Comparison of ENCODE assay signal across 9 mouse cellular contexts in the genomic region with DNA sequence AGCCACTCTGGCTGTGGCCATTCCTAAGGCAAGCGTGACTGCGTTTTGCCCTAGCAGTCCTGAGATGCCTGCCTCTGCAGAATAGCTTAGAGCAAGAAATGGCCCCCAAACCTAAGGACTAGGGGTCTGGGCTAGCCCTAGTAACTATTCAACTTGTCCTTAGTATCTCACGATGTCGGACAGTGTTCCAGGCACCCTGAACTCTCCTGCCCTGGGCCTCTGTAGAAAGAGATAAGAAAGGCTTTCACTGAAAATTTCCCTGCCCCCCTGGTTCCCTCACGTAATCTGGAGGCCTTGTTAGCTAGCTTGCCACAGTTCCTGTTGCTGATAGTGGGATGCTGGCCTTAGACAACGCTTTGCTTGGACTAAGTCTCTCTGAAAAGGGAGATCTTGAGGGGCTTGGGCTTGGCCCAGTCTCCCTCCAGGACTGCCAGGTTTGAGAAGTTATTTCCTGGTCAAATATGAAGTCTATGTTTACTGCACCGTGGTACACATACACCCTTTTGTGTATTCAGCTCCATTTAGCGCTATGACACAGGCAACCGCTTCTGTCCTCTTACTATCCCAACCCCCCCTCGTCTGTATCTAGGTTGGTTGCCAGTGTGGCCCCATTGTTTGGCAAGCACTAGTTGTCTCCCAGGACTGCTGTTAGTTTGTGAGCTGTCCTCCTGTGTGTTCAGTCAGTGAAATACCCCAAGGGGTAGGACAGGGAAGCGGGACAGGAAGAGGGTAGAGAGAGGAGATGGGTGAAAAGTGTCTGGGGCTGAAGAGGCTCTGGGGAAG.
DNase-seq lines count a peak whose midpoint lies in the region; ATAC-seq and TF ChIP-seq lines count a peak whose summit lies in the region.
"Had no signal": no experiment of that assay in that cellular context is flagged by ENCODE, and none has a peak within 500 bp of the region (broad histone marks: within the 10 kb centered on the region; RNA-seq: fewer than 3 reads in every experiment).

No protein-coding gene starts in this region.

- H3K27ac ChIP-seq in kidney, embryonic 14.5 days (ENCODE audit: low read depth, low read length) = no peak overlapping the region
- no peak overlapping the region for H3K27ac ChIP-seq in kidney, adult 2 months (ENCODE audit: insufficient read depth, low read depth, low read length)
- H3K27ac ChIP-seq in hindbrain, postnatal 0 days = peak overlapping the region; percentile 26; the same call in 1 of the 2 replicates
- H3K27ac ChIP-seq in stomach, embryonic 15.5 days = peak overlapping the region; percentile 45; the same call in 1 of the 2 replicates

- 79% methylated on average over 11 of the region's 11 CpGs for WGBS in kidney, embryonic 14.5 days
- WGBS in kidney, adult 2 months = 86% methylated on average over 11 of the region's 11 CpGs
- WGBS in hindbrain, postnatal 0 days = 66% methylated on average over 11 of the region's 11 CpGs
- WGBS in stomach, embryonic 15.5 days = 48% methylated on average over 11 of the region's 11 CpGs

- H3K4me3 ChIP-seq in kidney, embryonic 14.5 days (ENCODE audit: low read length) = peak overlapping the region; percentile 44; the same call in 1 of the 2 replicates
- no peak overlapping the region for H3K4me3 ChIP-seq in kidney, adult 2 months (ENCODE audit: insufficient read depth, low read depth, low read length)
- H3K4me3 ChIP-seq in hindbrain, postnatal 0 days (ENCODE audit: low read length) = peak overlapping the region; percentile 39
- H3K4me3 ChIP-seq in megakaryocyte, embryonic 14.5 days (replicated peaks) = peak overlapping the region; percentile 92
- peak overlapping the region; percentile 43; the same call in 1 of the 2 replicates for H3K4me3 ChIP-seq in stomach, embryonic 15.5 days (replicated peaks)

- peaks cover 6% of the 10 kb centered on the region; the same call in 1 of the 2 replicates for H3K4me1 ChIP-seq in kidney, embryonic 14.5 days (ENCODE audit: control insufficient read depth, insufficient read depth, low read length)
- 0 out of 2 replicates have a peak, but pooled peaks cover 6% of the 10 kb centered on the region for H3K4me1 ChIP-seq in kidney, adult 2 months (ENCODE audit: control insufficient read depth, insufficient read depth, low read length)
- H3K4me1 ChIP-seq in hindbrain, postnatal 0 days (ENCODE audit: insufficient read depth, low read length) = peaks cover 18% of the 10 kb centered on the region
- H3K4me1 ChIP-seq in megakaryocyte, embryonic 14.5 days = peaks cover 66% of the 10 kb centered on the region
- H3K4me1 ChIP-seq in stomach, embryonic 15.5 days = peaks cover 13% of the 10 kb centered on the region

- TF ChIP-seq POLR2A in kidney, adult 2 months (IDR thresholded peaks at IDR 0.05; ENCODE audit: low read depth, low read length) = no peak

- H3K4me2 ChIP-seq in kidney, embryonic 14.5 days (replicated peaks; ENCODE audit: low read depth, low read length) = peak overlapping the region; percentile 81; the same call in 1 of the 2 replicates
- peak overlapping the region; percentile 70 for H3K4me2 ChIP-seq in hindbrain, postnatal 0 days (ENCODE audit: low read depth, low read length)
- H3K4me2 ChIP-seq in stomach, embryonic 15.5 days = peak overlapping the region; percentile 73

- no peaks in the 10 kb centered on the region for H3K9me3 ChIP-seq in kidney, embryonic 14.5 days (ENCODE audit: control insufficient read depth, low read length)
- H3K9me3 ChIP-seq in hindbrain, postnatal 0 days (ENCODE audit: low read length) = no peaks in the 10 kb centered on the region
- peaks cover 2% of the 10 kb centered on the region; the same call in 1 of the 2 replicates for H3K9me3 ChIP-seq in megakaryocyte, embryonic 14.5 days
- H3K9me3 ChIP-seq in stomach, embryonic 15.5 days = no peaks in the 10 kb centered on the region

- no peaks in the 10 kb centered on the region for H3K36me3 ChIP-seq in kidney, embryonic 14.5 days (ENCODE audit: control insufficient read depth, insufficient read depth, low read length)
- H3K36me3 ChIP-seq in kidney, adult 2 months (ENCODE audit: control insufficient read depth, insufficient read depth, low read length) = no peaks in the 10 kb centered on the region
- H3K36me3 ChIP-seq in hindbrain, postnatal 0 days (ENCODE audit: insufficient read depth, low read length) = no peaks in the 10 kb centered on the region
- H3K36me3 ChIP-seq in megakaryocyte, embryonic 14.5 days (replicated peaks; ENCODE audit: low read length) = peaks cover 3% of the 10 kb centered on the region
- H3K36me3 ChIP-seq in stomach, embryonic 15.5 days = no peaks in the 10 kb centered on the region

- DNase-seq in kidney, adult 2 months = no peak
- DNase-seq in hindbrain, postnatal 0 days (ENCODE audit: low spot score) = peak; percentile 29
- DNase-seq in adipocyte (ENCODE audit: low spot score) = no peak
- DNase-seq in frontal cortex, postnatal 25 days (ENCODE audit: low spot score in 2 of 2) = no peak

- peak overlapping the region; percentile 66; the same call in 1 of the 2 replicates for H3K9ac ChIP-seq in kidney, embryonic 14.5 days (ENCODE audit: low read depth, low read length)
- H3K9ac ChIP-seq in hindbrain, postnatal 0 days (replicated peaks; ENCODE audit: low read length) = peak overlapping the region; percentile 63
- no peak overlapping the region for H3K9ac ChIP-seq in stomach, embryonic 15.5 days

- TF ChIP-seq CTCF in kidney, adult 2 months (conservative IDR thresholded peaks at IDR 0.05; ENCODE audit: insufficient read depth, insufficient read length, low read depth, low read length) = no peak
- TF ChIP-seq CTCF in hindbrain, postnatal 0 days (IDR thresholded peaks at IDR 0.05; ENCODE audit: low read depth) = no peak

- no peak for ATAC-seq in kidney, embryonic 14.5 days (ENCODE audit: low FRiP score, low TSS enrichment)
- peak; percentile 80 for ATAC-seq in erythroblast, adult 5-6 weeks (replicated peaks; ENCODE audit: low FRiP score, poor library complexity, severe bottlenecking)
- peak; percentile 25; the same call in 1 of the 2 replicates for ATAC-seq in hindbrain, postnatal 0 days
- peak; percentile 84 for ATAC-seq in stomach, embryonic 15.5 days (ENCODE audit: insufficient read depth, low FRiP score, low read depth)

- H3K27me3 ChIP-seq in kidney, embryonic 14.5 days (ENCODE audit: control insufficient read depth, insufficient read depth, low read length) = no peaks in the 10 kb centered on the region
- H3K27me3 ChIP-seq in kidney, adult 2 months (replicated peaks; ENCODE audit: control insufficient read depth, insufficient read depth, low read length) = no peaks in the 10 kb centered on the region
- H3K27me3 ChIP-seq in hindbrain, postnatal 0 days (ENCODE audit: insufficient read depth, low read length) = no peaks in the 10 kb centered on the region
- no peaks in the 10 kb centered on the region for H3K27me3 ChIP-seq in megakaryocyte, embryonic 14.5 days (replicated peaks)
- H3K27me3 ChIP-seq in stomach, embryonic 15.5 days (replicated peaks) = no peaks in the 10 kb centered on the region
- H3K27me3 ChIP-seq: CH12.LX had no signal

Comparison
In these comparisons a context has a peak if more than half of its experiments do, and no peak if none do; other contexts are left out.
1. H3K27ac ChIP-seq: peak in hindbrain, postnatal 0 days (single experiment) and stomach, embryonic 15.5 days (single experiment); none in kidney, embryonic 14.5 days (single experiment) and kidney, adult 2 months (single experiment).
2. Peak in every context shown above with its lines, with median percentiles within 50 percentile points of each other: H3K4me2 ChIP-seq.